ENCODE assay signal across 8 mouse cellular contexts in genomic region chr5:92505402-92505865, GRCm38 (mm10). TPM values are rescaled to one million over a fixed set of nuclear protein-coding genes. Genes with fewer than 3 reads are reported as not detected.
DNase-seq lines count a peak whose midpoint lies in the region; ATAC-seq and TF ChIP-seq lines count a peak whose summit lies in the region.

No protein-coding gene starts in this region.

- TF ChIP-seq EP300 in ES-Bruce4 (IDR thresholded peaks at IDR 0.05; ENCODE audit: insufficient read depth, low read depth, low read length), result 0 out of 2 replicates have a peak, but pooled peaks have one; percentile 10

- no peaks in the 10 kb centered on the region for H3K4me1 ChIP-seq in ES-Bruce4 (ENCODE audit: control insufficient read depth, insufficient read depth, low read length)
- peaks cover 20% of the 10 kb centered on the region for H3K4me1 ChIP-seq in forebrain, embryonic 14.5 days (ENCODE audit: control insufficient read depth, insufficient read depth, low read length)
- H3K4me1 ChIP-seq in lung, adult 2 months (ENCODE audit: control insufficient read depth, insufficient read depth, low read length), result peaks cover 21% of the 10 kb centered on the region

- peak overlapping the region; percentile 73 for H3K9ac ChIP-seq in ES-Bruce4 (ENCODE audit: low read depth, poor library complexity, severe bottlenecking)
- H3K9ac ChIP-seq in forebrain, embryonic 14.5 days (ENCODE audit: low read length), result peak overlapping the region; percentile 97

- TF ChIP-seq CTCF in ES-Bruce4 (IDR thresholded peaks at IDR 0.05; ENCODE audit: low read depth, low read length), result peak; percentile 36
- TF ChIP-seq CTCF in lung, adult 2 months (IDR thresholded peaks at IDR 0.05; ENCODE audit: insufficient read depth, low read length), result peak; percentile 56

- under 1% methylated on average over 48 of the region's 48 CpGs for WGBS in forebrain, embryonic 14.5 days
- WGBS in lung, adult 2 months, result under 1% methylated on average over 48 of the region's 48 CpGs

- DNase-seq in forebrain, embryonic 14.5 days (ENCODE audit: low spot score), result peak; percentile 96
- peak; percentile 96 for DNase-seq in heart, postnatal 25 days (ENCODE audit: low spot score)
- peak; percentile 95 to 97 for DNase-seq in layer of hippocampus, adult 18-20 months (ENCODE audit: low spot score in 2 of 2)
- peak; percentile 95 for DNase-seq in lung, adult 2 months
- DNase-seq in thymus, adult 18-20 months, result peak; percentile 89 to 91

- ATAC-seq in cerebellum, adult (ENCODE audit: insufficient number of reproducible peaks, low FRiP score, low TSS enrichment), result peak; percentile 94
- ATAC-seq in forebrain, embryonic 14.5 days, result peak; percentile 96
- peak; percentile 78 for ATAC-seq in neutrophil, adult 5-6 weeks (ENCODE audit: extremely low read depth, insufficient number of reproducible peaks, low FRiP score, poor library complexity, severe bottlenecking)

- intact Hi-C loops in heart, postnatal 25 days (cut with DNase I), result loop anchor here (5.0 to 10.0 kb wide), 3 partner anchors 43 to 191 kb away; partner anchors contain the start of gene Sdad1

- peak; percentile 40 for TF ChIP-seq POLR2A in ES-Bruce4 (IDR thresholded peaks at IDR 0.05; ENCODE audit: insufficient read depth, low read length)
- peak; percentile 79; the same call in 1 of the 2 replicates for TF ChIP-seq POLR2A in lung, adult 2 months (IDR thresholded peaks at IDR 0.05; ENCODE audit: borderline replicate concordance, extremely low read depth, low read depth, low read length)

- peak overlapping the region; percentile 78 for H3K4me2 ChIP-seq in forebrain, embryonic 14.5 days (ENCODE audit: low read length)

- peak overlapping the region; percentile 96 for H3K4me3 ChIP-seq in ES-Bruce4 (ENCODE audit: low read depth, low read length)
- H3K4me3 ChIP-seq in forebrain, embryonic 14.5 days (ENCODE audit: low read depth, low read length), result peak overlapping the region; percentile 86
- peak overlapping the region; percentile 85 for H3K4me3 ChIP-seq in lung, adult 2 months (replicated peaks; ENCODE audit: extremely low read depth, low read depth, low read length)

- peaks cover 2% of the 10 kb centered on the region for H3K9me3 ChIP-seq in ES-Bruce4 (replicated peaks; ENCODE audit: control insufficient read depth, insufficient read depth, low read length, poor library complexity, severe bottlenecking)
- no peaks in the 10 kb centered on the region for H3K9me3 ChIP-seq in forebrain, embryonic 14.5 days (replicated peaks; ENCODE audit: control insufficient read depth, low read length)

- no peaks in the 10 kb centered on the region for H3K27me3 ChIP-seq in ES-Bruce4 (ENCODE audit: control insufficient read depth, insufficient read depth, low read length, poor library complexity, severe bottlenecking)
- H3K27me3 ChIP-seq in forebrain, embryonic 14.5 days (replicated peaks; ENCODE audit: control insufficient read depth, insufficient read depth, low read length), result no peaks in the 10 kb centered on the region

- peaks cover 3% of the 10 kb centered on the region; the same call in 1 of the 2 replicates for H3K36me3 ChIP-seq in ES-Bruce4 (ENCODE audit: control insufficient read depth, insufficient read depth, low read length, poor library complexity, severe bottlenecking)
- H3K36me3 ChIP-seq in forebrain, embryonic 14.5 days (ENCODE audit: control insufficient read depth, insufficient read depth, low read length), result 0 out of 2 replicates have a peak, but pooled peaks cover 3% of the 10 kb centered on the region

- peak overlapping the region; percentile 92 for H3K27ac ChIP-seq in ES-Bruce4 (ENCODE audit: insufficient read depth, low read length)
- H3K27ac ChIP-seq in forebrain, embryonic 14.5 days (ENCODE audit: low read depth, low read length), result peak overlapping the region; percentile 99

RNA-seq across cellular contexts. Expression of gene Scarb2, which starts 1.2 kb away (rescaled TPM):
- 62.1 and 62.8 TPM in 2 replicates for polyA plus RNA-seq in ES-Bruce4 (2011; ENCODE audit: insufficient read depth, insufficient read length, low read depth, missing spikeins)
- 23.9 and 26.0 TPM in 2 replicates for polyA plus RNA-seq in forebrain, embryonic 14.5 days (2014; fragmentation: Nextera tagmentation; extraction: Ambion mirVana)
- 10 to 100 TPM; 70.5 to 74.6 TPM for total RNA-seq in heart, postnatal 25 days (2021)
- 10 to 100 TPM; 92.7 to 93.2 TPM for total RNA-seq in layer of hippocampus, adult 18-20 months (2021)
- polyA plus RNA-seq in lung, adult 2 months (2012; rRNA removed), result 55.1 and 59.1 TPM in 2 replicates
- 63.6 and 64.9 TPM in 2 replicates for total RNA-seq in neutrophil, adult 5-6 weeks (2017)

RNA-seq across cellular contexts. Expression of gene Fam47e, which starts 49.4 kb away (rescaled TPM):
- not detected in 2 replicates for polyA plus RNA-seq in ES-Bruce4 (2011; ENCODE audit: insufficient read depth, insufficient read length, low read depth, missing spikeins)
- 0.63 and 0.66 TPM in 2 replicates for polyA plus RNA-seq in forebrain, embryonic 14.5 days (2014; fragmentation: Nextera tagmentation; extraction: Ambion mirVana)
- not detected for total RNA-seq in heart, postnatal 25 days (2021)
- 1 to 10 TPM in 1 of 2 experiments, under 1 TPM in 1; 0.48 to 1.1 TPM for total RNA-seq in layer of hippocampus, adult 18-20 months (2021)
- polyA plus RNA-seq in lung, adult 2 months (2012; rRNA removed), result 6.2 and 9.1 TPM in 2 replicates
- not detected in 2 replicates for total RNA-seq in neutrophil, adult 5-6 weeks (2017)

Comparison
In these comparisons a context has a peak if more than half of its experiments do, and no peak if none do; other contexts are left out.
1. Peak in every context shown above with its lines: DNase-seq, ATAC-seq, H3K4me3 ChIP-seq and H3K27ac ChIP-seq.